Mouse (Mus musculus): ENCODE data around the gene Epdr1. TPM values are rescaled to one million over a fixed set of nuclear protein-coding genes. Genes with fewer than 3 reads are reported as not detected.

Epdr1 gene
- polyA plus RNA-seq, 1 experiment: 26.8 TPM

- Histone ChIP-seq H3K79me2 (ENCODE audit: control insufficient read depth, insufficient read depth) (no peaks in the 10 kb centered on the region), H3K4me3 (no peak overlapping the region), H3K4me2 (ENCODE audit: low read depth) (no peak overlapping the region), H3ac (ENCODE audit: control insufficient read depth, insufficient read length) (no peak overlapping the region), H3K36me3 (ENCODE audit: control insufficient read depth, insufficient read depth) (no peaks in the 10 kb centered on the region), H3K27me3 (ENCODE audit: control insufficient read depth, insufficient read depth, insufficient read length) (no peaks in the 10 kb centered on the region)
- TF ChIP-seq MYOG (IDR thresholded peaks at IDR 0.05; ENCODE audit: control insufficient read depth in 1 of 3, insufficient read depth in 1 of 3, insufficient read length in 2 of 3, low read depth in 2 of 3) (no peak), E2F4 (IDR thresholded peaks at IDR 0.05; ENCODE audit: insufficient read depth) (no peak), USF1 (IDR thresholded peaks at IDR 0.05; ENCODE audit: low read depth) (no peak), POLR2A (IDR thresholded peaks at IDR 0.05; ENCODE audit: insufficient read length, low read depth) (no peak), REST (IDR thresholded peaks at IDR 0.05; ENCODE audit: insufficient read depth, insufficient read length) (no peak), SRF (IDR thresholded peaks at IDR 0.05; ENCODE audit: control insufficient read depth, insufficient read length, low read depth) (no peak), TCF12 (IDR thresholded peaks at IDR 0.05; ENCODE audit: insufficient read depth, poor library complexity, severe bottlenecking) (no peak), POLR2AphosphoS2 (IDR thresholded peaks at IDR 0.05; ENCODE audit: insufficient read length, low read depth) (no peak), MYOD1 (IDR thresholded peaks at IDR 0.05; ENCODE audit: control insufficient read depth in 1 of 3, insufficient read length in 2 of 3, low read depth in 2 of 3) (no peak), TCF3 (IDR thresholded peaks at IDR 0.05; ENCODE audit: insufficient read length, low read depth) (no peak), MAX (IDR thresholded peaks at IDR 0.05; ENCODE audit: low read depth) (no peak), CEBPB (IDR thresholded peaks at IDR 0.05; ENCODE audit: insufficient read depth, poor library complexity, severe bottlenecking) (no peak)
These were observed 24.5 kb upstream of the Epdr1 start for GRCm38 (mm10) chr13:19644225-19644624.

- Histone ChIP-seq H3ac (ENCODE audit: control insufficient read depth, insufficient read length) (no peak overlapping the region), H3K36me3 (ENCODE audit: control insufficient read depth, insufficient read depth) (no peaks in the 10 kb centered on the region)
- TF ChIP-seq MYOD1 (IDR thresholded peaks at IDR 0.05; ENCODE audit: control insufficient read depth in 1 of 3, insufficient read length in 2 of 3, low read depth in 2 of 3) (no peak), MYOG (IDR thresholded peaks at IDR 0.05; ENCODE audit: control insufficient read depth in 1 of 3, insufficient read depth in 1 of 3, insufficient read length in 2 of 3, low read depth in 2 of 3) (no peak), SRF (IDR thresholded peaks at IDR 0.05; ENCODE audit: control insufficient read depth, insufficient read length, low read depth) (no peak), REST (IDR thresholded peaks at IDR 0.05; ENCODE audit: insufficient read depth, insufficient read length) (no peak), CEBPB (IDR thresholded peaks at IDR 0.05; ENCODE audit: insufficient read depth, poor library complexity, severe bottlenecking) (no peak), TCF12 (IDR thresholded peaks at IDR 0.05; ENCODE audit: insufficient read depth, poor library complexity, severe bottlenecking) (no peak), POLR2AphosphoS2 (IDR thresholded peaks at IDR 0.05; ENCODE audit: insufficient read length, low read depth) (no peak), POLR2A (IDR thresholded peaks at IDR 0.05; ENCODE audit: insufficient read length, low read depth) (no peak), USF1 (IDR thresholded peaks at IDR 0.05; ENCODE audit: low read depth) (no peak), TCF3 (IDR thresholded peaks at IDR 0.05; ENCODE audit: insufficient read length, low read depth) (no peak), MAX (IDR thresholded peaks at IDR 0.05; ENCODE audit: low read depth) (no peak), E2F4 (IDR thresholded peaks at IDR 0.05; ENCODE audit: insufficient read depth) (no peak)
These were observed 23.8 kb upstream of the Epdr1 start for GRCm38 (mm10) chr13:19643519-19643918.

GRCm38 (mm10) chr13:19640203-19640851, 20.6 kb upstream of the Epdr1 start:
- no peaks in the 10 kb centered on the region for H3K36me3 ChIP-seq (ENCODE audit: control insufficient read depth, insufficient read depth)
- TF ChIP-seq CEBPB (IDR thresholded peaks at IDR 0.05; ENCODE audit: insufficient read depth, poor library complexity, severe bottlenecking) (no peak), POLR2AphosphoS2 (IDR thresholded peaks at IDR 0.05; ENCODE audit: insufficient read length, low read depth) (no peak), E2F4 (IDR thresholded peaks at IDR 0.05; ENCODE audit: insufficient read depth) (no peak), MYOG (IDR thresholded peaks at IDR 0.05; ENCODE audit: control insufficient read depth in 1 of 3, insufficient read depth in 1 of 3, insufficient read length in 2 of 3, low read depth in 2 of 3) (no peak), USF1 (IDR thresholded peaks at IDR 0.05; ENCODE audit: low read depth) (no peak), POLR2A (IDR thresholded peaks at IDR 0.05; ENCODE audit: insufficient read length, low read depth) (no peak), MAX (IDR thresholded peaks at IDR 0.05; ENCODE audit: low read depth) (no peak)
- H3K4me3 ChIP-seq: no peak overlapping the region
- H3ac ChIP-seq (ENCODE audit: control insufficient read depth, insufficient read length): no peak overlapping the region
- no peaks in the 10 kb centered on the region for H3K27me3 ChIP-seq (ENCODE audit: control insufficient read depth, insufficient read depth, insufficient read length)
- H3K4me2 ChIP-seq (ENCODE audit: low read depth): no peak overlapping the region
- H3K79me2 ChIP-seq (ENCODE audit: control insufficient read depth, insufficient read depth): no peaks in the 10 kb centered on the region

More at GRCm38 (mm10) chr13:19643519-19643918, 23.8 kb upstream of the Epdr1 start:
- no peak overlapping the region for H3K4me3 ChIP-seq
- H3K27me3 ChIP-seq (ENCODE audit: control insufficient read depth, insufficient read depth, insufficient read length): no peaks in the 10 kb centered on the region
- H3K4me2 ChIP-seq (ENCODE audit: low read depth): no peak overlapping the region
- no peaks in the 10 kb centered on the region for H3K79me2 ChIP-seq (ENCODE audit: control insufficient read depth, insufficient read depth)

GRCm38 (mm10) chr13:19636131-19636530, 16.4 kb upstream of the Epdr1 start:
- Histone ChIP-seq H3K79me2 (ENCODE audit: control insufficient read depth, insufficient read depth) (no peaks in the 10 kb centered on the region), H3K4me3 (no peak overlapping the region), H3K4me2 (ENCODE audit: low read depth) (no peak overlapping the region), H3ac (ENCODE audit: control insufficient read depth, insufficient read length) (no peak overlapping the region), H3K27me3 (ENCODE audit: control insufficient read depth, insufficient read depth, insufficient read length) (no peaks in the 10 kb centered on the region), H3K36me3 (ENCODE audit: control insufficient read depth, insufficient read depth) (no peaks in the 10 kb centered on the region)
- no peak for TF ChIP-seq CEBPB (IDR thresholded peaks at IDR 0.05; ENCODE audit: insufficient read depth, poor library complexity, severe bottlenecking)
